Mouse (Mus musculus) embryo, embryonic 11.5 days (tissue): Measurements from ENCODE around the gene Vwa7.
"Not testable (repeated sequence)": the region's sequence is repeated elsewhere in the genome, so short reads cannot be mapped to it uniquely, and the experiment has no call there.

Source experiments
- DNase-seq: peaks from one replicate; pipeline ENCODE4 v3.0.0-alpha.2; 2012; ENCODE audit warnings: low read depth, low spot score

Gene Vwa7

DNA sequence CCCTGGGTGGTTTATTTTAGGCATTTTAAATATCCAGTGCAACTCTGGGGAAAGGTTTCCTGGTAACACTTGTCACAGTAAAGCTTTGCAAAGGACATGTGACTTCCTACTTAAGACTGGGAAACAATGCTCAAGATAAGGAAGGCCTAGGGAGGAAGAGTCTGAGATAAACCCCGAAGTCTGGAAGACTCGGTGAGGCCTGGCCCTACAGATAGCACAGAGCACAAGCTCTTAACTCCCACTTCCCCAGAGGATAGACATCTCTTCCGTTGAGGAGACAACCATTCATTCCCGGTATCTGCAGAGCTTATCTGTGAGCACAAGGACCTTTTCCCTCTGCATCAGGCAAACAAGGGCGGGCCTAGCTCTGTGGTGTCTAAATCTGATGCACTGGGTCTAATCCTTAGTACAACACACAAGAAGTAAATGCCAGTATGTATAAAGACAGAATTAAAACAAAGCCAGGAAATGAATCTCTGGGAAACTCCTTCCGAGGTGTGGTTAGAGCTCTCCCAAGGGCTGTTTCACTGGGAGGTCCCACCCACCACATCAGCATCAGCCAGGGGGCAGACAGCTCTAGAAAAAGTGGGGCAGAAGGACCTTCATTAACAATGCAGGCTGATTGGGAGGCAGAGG is 5.6 kb downstream of the Vwa7 start:
- DNase-seq = no peak

DNA sequence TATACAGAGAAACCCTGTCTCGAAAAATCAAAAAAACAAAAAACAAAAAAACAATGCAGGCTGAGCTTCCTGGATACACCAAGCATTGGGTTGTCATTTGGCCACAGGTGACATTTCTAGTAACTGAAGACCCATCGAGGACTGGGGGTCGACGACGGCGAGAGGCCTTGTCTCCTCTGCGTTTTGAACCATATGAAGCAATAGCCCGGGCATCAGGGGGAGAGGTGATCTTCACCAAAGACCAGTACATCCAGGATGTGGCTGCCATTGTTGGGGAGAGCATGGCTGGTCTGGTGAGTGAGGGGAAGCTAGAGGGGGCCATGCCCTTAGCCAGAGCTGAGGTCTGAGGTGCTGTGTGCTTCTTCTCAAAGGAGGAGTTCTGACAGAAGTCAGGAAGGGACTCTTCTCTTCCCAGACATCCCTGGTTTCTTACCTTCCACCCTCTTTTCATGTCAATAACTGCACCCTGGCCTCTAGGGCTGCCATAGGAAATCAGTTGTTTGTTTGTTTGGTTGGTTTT is 6.2 kb downstream of the Vwa7 start:
- DNase-seq = no peak

DNA sequence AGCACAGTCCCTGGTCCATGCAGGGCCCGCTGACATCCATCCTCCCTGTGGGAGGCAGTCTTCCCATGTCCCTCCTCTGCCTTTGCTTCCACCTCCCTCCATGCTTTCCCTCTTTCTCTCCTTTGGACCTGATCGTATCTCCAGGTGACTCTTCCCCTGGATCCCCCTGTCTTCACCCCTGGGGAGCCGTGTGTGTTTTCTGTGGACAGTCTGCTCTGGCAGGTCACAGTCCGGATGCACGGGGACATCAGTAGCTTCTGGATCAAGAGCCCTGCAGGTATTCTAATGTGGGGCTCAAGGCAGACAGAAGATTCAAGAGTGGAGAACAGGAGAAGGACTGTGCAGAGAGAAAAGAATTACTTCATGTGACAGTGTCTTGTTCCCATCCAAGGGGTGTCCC is 6.8 kb downstream of the Vwa7 start:
- no peak for DNase-seq

DNA sequence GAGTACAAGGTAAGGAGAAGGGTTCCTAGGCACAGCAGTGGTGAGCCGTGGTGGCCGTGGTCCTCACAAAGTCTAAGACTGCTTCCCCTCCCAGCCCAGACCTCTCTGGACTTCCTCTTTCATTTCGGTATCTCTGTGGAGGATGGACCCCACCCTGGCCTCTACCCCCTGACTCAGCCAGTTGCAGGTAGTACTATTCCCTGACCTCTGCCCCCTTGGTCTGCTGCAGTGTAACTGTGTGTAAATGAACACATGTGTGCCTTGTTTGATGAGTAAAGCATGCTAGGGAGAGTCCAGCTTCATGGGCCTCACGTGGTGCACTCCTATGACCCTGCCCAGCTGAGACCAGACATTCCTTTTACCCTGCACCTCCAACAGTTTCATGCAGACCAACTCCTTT is 7.4 kb downstream of the Vwa7 start:
- DNase-seq = no peak

DNA sequence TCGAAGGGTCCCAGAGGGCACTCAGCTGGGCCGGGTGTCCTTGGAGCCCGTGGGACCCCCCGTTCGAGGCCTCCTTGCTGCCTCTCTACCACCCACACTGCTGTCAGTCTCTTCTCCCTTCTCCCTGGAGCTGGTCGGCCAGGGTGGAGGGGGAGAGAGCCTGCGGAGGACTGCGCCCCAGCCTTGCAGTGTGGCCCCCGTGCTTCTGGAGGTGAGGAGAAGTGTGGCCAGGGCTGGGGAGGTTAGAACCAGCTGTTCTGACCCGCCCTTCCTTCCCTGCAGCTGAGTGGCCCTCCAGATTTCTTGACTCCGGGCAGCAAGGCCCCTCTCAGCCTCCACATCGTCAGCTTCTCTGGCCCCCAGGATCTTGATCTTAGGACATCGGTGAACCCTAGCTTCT is 7.9 kb downstream of the Vwa7 start:
- DNase-seq = no peak

DNA sequence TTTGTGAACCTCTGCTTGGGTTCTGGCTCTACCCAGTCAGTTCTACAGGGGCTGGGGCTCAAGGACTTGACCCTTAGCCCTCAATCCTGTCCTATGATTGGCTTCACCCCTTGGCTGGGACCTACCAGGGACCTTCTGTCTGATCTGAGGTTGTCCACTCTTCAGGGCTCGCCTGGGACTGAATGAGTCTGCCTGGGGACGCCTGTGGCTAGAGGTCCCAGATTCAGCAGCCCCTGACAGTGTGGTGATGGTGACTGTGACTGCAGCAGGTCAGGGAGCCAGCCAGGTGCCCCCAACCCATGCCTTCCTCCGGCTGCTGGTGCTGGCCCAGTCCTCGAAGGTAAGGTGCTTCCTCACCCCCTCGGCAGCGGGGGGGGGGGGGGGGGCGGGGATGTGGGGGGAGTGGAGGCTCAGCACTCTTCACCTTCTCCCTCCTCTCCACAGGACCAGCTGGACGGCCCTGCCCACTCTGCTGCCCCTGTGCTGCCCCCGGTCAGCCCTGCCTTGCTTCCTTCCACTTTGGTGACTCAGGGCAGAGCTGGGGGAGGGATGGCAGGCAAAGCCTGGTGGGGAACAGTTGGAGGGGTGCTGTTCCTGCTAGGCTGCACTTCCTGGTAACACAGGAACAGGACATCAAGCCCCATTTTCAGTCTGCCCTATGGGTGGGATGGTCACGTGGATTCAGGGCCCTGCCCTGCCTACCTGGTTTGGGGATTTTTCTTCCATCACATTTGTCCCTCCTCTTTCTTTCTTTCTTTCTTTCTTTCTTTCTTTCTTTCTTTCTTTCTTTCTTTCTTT is 8.5 kb downstream of the Vwa7 start:
- DNase-seq = no peak

DNA sequence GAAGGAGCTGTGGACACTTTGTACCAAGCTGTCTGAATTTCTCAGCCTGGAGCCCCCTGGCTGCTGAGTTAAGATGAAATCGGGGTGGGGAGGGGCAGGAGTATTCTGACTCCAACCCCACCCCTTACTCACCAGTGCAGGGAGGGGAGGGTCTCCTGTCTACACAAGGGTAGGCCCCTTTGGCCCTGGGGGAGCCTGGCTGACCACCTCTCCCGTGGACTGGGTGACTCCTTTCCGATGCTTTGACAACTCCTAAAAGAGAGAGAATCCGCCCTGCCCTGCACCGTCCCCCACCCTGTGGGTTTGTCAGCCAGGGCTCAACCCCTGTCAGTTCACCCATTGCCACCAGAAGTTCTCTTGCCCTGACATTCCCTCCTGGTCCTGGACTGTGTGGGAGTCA is 9.8 kb downstream of the Vwa7 start:
- DNase-seq = no peak

DNA sequence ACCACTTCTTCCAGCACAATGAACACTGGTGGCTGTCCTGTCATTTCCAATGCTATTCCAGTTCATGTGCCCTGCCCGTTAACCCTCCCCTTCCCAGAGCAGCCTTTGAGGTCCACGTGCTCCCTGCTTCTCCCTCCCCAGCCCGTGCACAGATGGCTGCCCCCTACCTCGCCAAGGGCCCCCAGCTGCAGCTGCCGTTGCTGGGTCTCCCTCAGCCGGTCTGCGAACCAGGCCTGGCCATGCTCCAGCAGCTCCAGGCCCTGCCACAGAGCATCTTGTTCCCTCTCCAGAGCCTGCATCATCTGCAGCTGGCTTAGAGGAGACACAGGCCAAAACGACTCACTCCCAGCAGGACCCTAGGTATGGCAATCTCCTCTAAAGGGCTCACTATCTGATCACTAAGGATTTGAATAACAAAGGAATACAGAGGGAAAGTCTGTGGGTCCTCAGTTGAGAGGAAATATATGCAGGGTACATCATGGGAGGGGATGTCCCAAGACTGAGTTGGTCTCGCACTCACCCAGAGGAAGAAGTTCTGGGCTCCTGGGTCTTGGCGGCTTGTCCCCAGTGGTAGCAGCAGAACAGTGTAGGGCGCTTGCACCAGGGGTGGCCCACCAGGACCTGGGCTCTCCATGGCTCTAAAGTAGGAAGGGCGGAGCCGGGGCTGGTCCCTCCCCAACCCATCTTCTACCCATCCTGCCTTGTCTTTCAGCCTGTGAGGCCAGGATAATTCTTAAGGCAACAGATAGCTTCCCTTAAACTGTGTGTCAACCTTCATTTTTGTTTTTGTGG is 11.1 kb downstream of the Vwa7 start, which contains the start of gene Sapcd1:
Gene Sapcd1 (minus strand): TSS at position 740 of the 792 bp plus-strand sequence.
- no peak for DNase-seq

DNA sequence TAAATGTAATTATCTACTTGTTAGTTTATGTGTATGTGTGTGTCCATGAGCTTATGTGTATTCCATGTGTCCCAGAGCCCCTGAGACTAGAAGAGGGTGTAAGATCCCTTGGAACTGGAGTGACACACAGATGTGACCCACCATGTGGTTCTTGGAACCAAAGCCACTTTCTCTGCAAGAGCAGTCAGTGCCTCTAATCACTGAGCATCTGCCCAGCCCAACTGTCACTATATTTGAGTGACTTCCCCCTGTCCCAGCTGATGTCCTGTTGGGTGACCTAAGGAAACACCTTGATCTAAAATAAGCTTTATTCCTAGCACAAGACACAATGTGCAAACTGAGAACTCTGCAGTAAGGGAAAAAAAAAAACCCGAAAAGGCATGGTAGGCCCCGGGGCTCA is 11.9 kb downstream of the Vwa7 start:
- DNase-seq = no peak

DNA sequence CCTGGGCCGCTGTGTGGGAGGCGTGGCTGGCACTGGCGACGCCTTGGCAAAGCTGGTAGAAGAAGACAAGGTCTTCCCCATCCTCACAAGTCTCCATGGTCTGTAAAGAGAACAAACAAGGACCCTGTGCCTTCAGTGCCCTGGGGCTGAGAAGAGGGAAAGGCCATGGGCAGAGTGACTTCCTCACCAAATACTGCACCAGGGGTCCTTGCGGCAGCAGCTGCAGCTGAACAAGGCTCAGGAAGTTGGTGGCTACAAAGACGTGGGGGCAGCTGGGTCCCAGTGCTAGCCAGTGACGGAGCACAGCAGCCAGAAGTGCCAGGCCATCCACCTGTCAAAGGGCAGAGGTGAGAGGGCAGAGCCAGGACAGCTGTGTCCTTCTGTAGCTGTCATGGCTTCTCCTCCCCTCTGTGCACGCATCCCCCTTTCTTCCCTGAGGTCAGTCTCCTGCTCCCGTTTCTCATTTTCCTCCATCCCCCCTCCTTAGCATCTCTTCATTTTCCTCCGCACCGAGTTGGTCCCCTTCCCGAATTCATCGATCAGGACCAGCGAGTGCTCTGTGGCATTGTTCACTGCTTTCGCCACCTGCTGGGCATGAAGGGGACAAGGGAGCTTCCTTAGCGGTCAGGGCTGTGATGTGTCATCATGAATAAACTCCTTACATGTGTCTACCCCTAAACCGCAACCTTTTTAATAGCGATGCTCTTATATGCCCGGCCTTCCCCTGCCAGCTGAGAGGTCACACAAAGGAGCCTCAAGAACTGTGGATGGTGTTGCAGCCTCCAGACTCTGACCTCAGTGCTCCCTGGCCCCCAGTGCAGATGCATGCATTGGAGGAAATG is 13.5 kb downstream of the Vwa7 start:
- DNase-seq = no peak

DNA sequence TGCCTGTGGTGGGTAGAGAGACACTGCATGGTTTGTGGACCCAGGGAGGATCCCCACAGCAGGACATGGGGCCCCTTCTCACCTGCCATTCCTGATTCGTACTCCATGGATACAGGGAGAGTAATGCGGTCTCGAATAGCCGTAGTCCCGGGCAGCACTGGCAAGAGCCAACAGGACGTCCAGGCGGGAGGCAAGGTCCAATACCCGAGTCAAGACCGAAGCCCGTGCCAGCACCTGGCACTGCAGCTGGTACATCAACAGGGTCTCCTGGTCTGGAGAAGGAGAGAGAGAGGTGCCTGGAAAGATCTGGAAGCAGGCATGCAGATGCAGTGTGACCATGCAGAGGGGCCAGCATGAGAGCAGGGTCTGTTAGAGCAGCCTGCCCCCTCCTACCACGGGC is 14.9 kb downstream of the Vwa7 start:
- no peak for DNase-seq

DNA sequence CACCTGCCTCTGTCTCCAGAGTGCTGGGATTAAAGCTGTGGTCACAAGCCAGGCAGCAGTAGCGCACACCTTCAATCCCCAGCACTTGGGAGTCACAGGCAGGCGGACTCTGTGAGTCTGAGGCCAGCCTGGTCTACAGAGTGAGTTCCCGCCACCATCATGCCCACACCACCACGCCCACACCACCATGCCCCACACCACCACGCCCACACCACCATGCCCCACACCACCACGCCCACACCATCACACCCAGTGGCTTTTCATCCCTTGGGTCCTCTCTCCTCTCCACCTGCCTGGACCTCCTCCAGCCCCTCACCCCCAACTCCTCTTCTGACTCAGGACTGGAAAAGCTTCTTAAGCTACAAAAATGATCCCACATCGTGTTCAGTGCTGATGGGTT is 15.5 kb downstream of the Vwa7 start:
- no peak for DNase-seq

DNA sequence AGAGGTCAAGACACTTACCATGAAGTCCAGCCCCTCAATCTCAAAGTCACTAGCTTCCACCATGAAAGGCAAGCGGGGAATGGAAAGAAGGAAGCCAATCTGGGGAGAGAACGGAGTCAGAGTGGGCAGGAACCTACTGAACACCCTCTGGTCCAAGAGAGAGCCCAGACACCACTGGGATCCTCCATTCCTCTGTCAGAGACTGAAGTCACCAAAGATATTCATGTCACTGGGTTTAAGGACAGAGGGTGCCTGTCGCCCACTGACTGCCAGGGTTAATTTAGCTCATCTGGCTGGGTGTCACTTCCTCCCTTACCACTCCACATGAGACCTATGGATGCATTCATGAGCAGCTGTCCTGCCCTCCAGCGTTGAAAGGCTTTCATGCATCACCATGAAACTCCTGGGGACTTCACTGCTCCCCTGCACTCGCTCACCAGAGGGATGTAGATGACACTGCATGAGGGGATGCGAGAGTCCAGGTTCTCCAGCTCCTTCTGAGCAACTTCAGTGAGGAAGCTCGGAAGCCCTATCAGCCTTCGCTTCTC is 16.0 kb downstream of the Vwa7 start:
- no peak for DNase-seq

DNA sequence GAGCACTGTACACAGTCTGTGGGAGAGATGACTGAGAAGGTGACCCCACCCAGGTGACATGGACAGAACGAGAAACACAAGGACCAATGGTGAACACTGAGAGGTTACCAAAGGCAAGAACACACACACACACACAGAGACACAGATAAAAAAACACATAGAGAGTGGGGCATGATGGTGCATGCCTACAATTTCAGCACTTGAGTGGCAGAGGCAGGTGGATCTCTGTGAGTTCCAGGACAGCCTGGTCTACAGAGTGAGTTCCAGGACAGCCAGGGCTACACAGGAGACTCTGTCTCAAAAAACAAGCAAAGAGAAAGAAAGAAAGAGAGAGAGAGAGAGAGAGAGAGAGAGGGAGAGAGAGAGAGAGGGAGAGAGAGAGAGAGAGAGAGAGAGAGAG is 17.3 kb downstream of the Vwa7 start:
- not testable (repeated sequence) for DNase-seq

DNA sequence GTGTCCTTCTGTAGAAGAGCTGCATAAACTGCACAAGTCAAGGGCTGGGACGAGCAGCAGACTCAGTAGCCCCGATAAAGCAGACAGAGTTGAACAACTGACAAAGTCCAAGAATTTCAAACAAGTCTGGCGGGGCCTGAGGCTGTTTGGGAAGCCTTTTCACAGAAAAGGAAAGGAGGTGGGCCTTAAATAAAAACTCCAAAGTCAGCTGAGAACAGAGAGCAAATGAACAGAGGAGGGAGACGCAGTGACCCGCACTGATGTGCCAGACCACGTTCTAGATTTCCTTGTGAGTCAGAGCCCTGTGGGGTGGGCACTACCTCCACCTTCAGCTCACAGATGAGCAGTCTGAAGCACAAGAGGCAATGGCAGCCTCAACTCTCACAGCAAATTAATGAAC is 18.5 kb downstream of the Vwa7 start:
- DNase-seq = no peak

DNA sequence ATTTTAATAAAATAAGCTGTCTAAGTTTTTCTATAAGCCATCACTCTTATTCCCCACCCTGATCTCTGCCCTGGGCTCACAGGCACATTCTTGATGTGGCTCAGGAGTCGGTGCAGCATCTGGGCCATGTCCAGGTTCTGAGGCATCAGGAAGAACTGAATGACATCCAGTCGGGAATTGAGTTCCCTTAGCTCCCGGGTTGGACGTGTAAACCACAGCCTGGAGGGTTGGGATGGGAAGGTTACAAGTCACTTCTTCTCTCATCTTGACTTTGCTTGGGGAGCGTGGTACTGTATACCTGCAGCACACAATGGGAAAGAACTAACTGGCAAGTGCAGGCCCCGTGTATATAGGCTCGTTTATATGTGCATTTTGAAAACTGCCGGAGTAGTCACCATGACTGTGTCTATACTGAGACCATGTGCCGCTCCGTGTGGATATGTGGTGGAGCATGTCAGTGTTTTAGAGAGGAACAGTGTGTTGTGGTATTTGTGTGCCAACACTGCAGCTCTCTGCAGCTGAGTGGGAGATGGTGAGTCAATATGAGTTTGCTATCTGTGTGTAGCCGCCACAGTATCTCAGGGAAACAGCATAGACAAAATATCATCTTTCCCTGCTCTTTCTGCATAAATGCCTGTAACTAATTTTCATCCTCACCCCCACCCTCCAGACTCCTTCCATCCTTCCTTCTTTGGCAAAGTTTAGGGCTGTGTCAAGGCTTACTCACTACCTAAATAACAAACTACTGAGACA is 22.9 kb downstream of the Vwa7 start:
- DNase-seq = no peak

DNA sequence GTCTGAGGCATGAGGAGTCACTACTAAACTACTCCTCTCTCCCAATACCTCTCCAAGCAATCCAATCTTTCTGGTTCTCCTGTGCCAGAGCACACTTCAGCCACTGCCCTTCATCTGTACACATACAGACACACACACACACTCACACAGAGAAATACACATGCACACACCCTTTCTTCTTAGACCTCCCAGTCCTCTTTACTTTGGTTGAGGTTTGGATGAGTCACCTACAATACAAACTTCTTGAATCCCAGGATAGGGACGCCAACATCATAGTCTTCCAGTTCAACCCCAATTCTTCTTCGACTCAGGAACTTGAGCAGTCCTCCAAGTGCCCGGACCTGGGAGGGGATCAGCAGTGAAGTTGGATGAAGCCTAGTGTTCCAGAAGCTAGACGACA is 27.4 kb downstream of the Vwa7 start:
- DNase-seq = no peak

DNA sequence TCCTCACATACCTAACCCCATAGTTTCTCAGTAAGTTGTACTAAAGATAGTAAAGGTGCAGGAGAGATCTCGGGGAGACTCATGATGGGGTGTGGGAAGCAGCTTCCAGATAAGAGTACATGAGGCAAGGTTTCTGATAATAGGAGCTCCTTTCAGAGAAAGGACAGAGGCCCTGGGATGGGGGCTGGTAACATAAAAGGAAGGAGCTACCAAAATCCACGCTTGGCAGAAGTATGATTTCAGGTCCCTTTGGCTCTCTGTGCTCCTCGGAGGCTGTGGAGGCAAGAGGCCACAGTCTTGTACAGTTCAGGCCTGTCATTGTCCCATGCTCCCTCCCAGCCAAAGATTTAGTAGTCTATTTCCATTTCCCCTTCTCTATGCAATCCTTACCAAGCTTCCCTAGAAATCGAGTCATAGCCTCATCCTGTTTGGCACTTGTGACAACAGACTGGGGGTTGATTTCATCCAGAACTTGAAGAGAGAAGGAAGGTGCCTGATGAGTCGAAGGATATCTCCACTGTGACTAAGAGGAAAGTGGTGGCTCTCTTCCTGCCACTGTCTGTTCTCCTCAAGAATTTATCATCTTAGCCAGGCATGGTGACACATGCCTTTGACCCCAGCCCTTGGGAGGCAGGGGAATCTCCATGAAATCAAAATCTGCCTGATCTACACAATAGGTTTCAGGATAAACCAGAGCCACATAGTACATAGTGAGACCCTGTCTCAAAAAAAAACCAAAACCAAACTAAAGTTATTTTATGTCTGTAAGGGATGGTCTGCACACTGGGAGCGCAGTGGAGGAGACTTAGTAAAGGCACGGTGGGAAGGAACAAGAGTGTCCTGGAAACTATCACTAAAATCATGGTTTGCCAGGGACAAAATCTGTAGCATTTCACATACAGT is 28.8 kb downstream of the Vwa7 start:
- DNase-seq = no peak
